Mouse (Mus musculus) 416B (cell line): ENCODE data around the gene Pdzk1.
A peak's percentile ranks its signal among the peaks of the same experiment; 100 is the strongest.

Experiments used
- DNase-seq: peaks from one replicate; pipeline ENCODE4 v3.0.0; 2011; ENCODE audit warnings: low read depth

The Pdzk1 gene

GRCm38 (mm10) chr3:96828984-96829383, at the start of gene Pdzk1, which contains the start of gene Cd160:
TSS of gene Pdzk1 (plus strand) at chr3:96829284.
TSS of gene Cd160 (minus strand) at chr3:96829351.
- DNase-seq = no peak

DNA sequence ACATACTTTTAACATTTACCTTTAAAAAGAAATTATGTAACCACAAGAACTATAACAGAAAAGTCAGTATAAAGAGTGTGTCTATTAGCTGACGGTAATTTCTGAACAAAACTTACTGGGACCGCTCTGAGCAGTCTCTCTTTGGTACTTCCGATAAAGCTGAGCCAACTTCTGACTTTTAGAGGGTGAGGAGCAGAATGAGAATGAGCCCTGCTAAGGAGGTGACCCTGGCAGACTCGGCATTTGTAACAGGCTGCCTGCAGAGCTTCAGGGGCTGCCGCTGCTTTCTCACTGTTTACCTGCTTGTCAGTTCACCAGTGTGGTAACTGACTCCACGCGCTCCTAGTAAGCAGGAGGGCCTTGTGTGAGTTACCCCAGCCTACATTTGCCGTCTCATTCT, 46.8 kb upstream of the Pdzk1 start:
- DNase-seq = no peak

GRCm38 (mm10) chr3:96787784-96788183, 41.3 kb upstream of the Pdzk1 start:
- peak; percentile 60 for DNase-seq

DNA sequence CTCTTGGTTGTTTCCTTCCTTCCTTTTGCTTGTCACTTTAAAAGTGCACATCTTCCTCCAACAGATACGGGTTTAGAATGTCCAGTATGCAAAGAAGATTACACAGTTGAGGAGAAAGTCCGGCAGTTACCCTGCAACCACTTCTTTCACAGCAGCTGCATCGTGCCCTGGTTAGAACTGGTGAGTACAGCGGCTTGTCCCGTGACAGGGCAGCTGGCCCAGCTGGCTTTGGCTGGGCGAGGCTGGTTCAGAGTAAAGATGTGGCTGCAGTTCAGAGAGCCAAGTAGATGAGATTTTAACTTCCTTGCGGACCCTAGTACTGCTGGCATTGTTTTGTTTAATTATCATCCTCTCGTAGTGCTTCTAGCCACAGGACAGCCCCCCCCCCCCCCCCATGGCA, 40.6 kb upstream of the Pdzk1 start:
- no peak for DNase-seq

DNA sequence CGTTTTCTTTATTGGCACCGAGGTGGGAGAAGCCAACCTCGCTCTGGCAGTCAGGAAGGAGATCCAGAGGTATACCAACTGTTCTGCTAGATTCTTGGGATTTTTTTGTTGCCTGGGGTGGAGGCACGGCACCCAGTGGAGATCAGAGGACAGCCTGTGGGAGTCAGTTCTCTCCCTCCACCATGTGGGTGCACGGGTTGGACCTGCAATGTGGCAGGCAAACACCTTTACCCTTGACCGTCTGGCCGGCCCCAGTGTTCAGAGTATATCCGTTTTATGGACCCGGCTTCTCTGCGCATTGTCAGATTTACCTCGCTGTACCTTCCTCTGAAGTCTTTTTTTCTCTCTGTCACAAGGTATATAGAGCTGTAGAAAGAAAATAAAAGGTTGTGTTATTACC, 28.8 kb upstream of the Pdzk1 start:
- no peak for DNase-seq

DNA sequence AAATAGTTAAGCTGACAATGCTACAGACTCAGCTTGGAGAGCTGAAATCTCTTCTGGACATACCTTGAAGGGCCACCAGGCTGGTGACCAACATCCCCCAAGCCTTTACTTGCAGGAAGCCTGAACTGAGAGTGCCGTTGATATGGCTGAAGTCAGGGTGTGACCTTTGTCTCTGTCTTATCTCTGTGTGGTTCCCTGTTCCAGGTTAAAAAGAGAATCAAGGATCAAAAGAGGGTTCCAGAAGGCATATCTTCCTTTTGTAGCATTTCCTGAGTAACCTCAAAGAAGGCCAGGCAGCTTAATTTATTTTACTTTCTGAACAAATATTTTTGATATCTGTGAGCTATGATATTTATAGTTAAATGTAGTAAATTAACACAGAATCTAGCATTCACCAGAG, 26.9 kb upstream of the Pdzk1 start:
- peak; percentile 47 for DNase-seq

GRCm38 (mm10) chr3:96808136-96808535, 20.9 kb upstream of the Pdzk1 start:
- no peak for DNase-seq

- DNase-seq = no peak
Measured at GRCm38 (mm10) chr3:96808651-96809050, 20.4 kb upstream of the Pdzk1 start.

GRCm38 (mm10) chr3:96811232-96811631, 17.9 kb upstream of the Pdzk1 start:
- no peak for DNase-seq

- DNase-seq = peak; percentile 84
Measured at GRCm38 (mm10) chr3:96812395-96813091, 16.5 kb upstream of the Pdzk1 start.

DNA sequence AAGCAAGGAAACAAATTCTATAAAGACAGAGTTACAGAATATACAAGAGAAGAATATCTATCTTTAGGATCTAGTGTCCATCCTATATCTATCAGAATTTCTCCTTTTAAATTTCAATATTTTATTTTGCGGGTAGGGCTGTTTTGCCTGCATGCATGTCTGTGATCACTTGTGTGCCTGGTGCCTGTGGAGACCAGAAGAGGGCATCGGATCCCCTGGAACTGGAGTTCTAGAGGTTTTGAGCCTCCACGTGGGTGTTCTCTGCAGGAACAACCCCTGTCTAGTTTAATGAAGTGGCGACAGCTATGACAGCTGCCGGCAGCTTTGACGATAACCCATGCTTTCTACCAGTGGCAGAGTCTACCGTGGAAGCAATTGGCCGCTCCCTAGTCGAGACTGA, 16.0 kb upstream of the Pdzk1 start:
- DNase-seq = peak; percentile 85

DNA sequence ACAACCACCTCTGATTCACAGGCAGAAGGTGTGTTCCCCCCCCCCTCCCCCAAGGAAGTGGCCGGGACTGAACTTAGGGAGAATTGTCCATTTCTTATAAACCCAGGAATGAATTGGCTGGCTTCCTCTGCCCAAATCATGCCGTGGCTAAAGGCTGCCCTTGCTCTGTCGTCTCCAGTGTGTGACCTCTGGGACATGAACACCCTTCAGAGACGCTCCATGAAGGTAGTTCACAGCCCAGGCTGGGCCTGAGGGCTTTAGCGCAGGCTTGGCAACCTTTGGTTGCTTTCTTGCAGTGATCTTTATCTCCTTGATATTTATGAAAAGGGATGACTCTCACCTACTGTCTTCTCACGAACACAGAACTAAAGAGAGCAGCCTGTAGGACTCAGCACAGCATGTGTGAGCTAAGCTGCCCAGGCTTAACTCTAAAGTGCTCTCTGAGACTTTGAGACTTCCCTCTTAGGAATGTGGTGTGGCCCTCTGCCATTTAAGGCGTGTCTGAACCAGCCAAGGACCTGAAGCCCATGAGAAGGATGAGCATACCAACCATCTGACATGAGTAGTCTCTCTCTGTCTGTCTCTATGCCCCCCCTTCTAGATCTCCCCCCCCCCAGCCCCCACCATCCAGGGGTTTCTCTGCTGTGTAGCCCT, 15.4 kb upstream of the Pdzk1 start:
- peak; percentile 56 for DNase-seq

DNA sequence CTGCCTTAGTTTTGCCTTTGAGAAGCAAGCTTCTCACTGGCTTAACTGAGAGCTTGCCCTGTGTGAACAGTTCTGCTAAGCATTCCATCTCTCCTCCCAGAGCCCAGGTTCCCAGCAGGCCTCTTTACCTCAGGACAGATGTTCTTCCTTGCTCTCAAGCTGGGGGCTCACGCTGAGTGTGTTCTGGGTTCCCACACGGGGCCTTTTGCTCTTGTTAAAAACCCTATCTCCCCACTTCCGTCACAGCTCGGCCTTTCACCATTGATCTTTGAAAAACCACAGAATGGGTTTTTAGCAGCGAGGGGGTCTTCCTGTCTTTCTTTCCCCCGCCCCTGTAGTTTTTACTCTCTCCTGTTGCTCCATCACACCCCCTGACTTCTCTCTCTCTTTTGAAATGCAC, 14.7 kb upstream of the Pdzk1 start:
- no peak for DNase-seq

DNA sequence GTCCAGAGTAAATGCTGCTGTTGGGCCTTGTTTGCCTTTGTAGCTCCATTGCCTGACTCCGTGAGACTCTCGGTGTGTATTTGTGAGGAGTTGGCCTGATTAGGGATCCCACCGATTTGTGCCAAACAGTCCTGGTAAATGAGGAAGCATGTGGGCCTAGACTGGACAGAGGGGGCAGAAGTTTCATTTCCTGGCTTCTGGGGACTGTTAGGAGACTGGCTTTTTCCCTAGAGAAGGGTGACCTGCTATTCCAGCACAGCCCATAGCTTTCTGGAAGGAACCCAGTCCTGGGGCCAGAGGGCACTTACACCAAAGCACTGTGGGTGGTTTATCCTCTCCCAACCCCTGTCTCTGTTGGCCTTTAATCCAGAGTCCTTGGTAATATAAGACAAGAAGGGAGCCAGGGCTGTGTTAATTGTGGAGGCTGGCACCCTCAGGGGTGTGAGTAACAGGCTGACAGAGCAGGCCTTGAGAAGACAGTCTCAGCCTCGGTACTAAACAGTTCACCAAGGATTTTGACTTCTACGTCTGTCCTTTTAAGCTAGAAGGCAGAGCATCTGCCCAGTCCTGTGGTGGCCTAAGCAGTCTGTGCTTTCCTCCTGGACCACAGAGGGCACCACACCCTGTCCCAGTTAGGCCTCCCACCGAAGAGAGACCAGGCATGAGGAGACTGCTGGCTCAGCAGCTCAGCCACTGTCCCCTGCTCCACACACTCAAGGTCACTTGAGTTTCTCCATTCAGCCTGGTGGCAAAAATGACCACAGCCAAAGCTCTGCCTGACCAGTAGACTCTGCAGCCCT, 8.8 kb upstream of the Pdzk1 start:
- DNase-seq = no peak

DNA sequence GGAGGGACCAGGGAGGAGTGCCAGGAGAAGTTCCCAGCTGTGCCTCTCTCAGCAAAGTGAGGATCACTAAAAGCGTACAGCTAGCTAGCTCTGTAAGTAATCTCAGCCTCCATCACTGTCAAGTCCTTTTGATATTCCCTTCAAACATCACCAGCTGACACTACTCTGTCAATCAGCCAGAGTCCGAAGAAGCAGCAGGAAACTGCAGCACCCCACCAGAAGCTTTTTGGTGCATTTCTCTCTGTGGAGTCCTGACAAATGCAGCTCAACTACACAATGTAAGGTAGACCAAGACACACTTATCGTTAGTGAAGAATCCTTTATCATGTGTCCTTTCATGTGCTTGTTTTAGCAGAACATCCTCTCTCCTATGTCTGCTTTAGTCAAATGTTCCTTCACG, 7.5 kb upstream of the Pdzk1 start:
- DNase-seq = no peak

- DNase-seq = no peak
Measured at GRCm38 (mm10) chr3:96823701-96824100, 5.4 kb upstream of the Pdzk1 start.

- no peak for DNase-seq
Measured at GRCm38 (mm10) chr3:96824614-96825013, 4.5 kb upstream of the Pdzk1 start.

DNA sequence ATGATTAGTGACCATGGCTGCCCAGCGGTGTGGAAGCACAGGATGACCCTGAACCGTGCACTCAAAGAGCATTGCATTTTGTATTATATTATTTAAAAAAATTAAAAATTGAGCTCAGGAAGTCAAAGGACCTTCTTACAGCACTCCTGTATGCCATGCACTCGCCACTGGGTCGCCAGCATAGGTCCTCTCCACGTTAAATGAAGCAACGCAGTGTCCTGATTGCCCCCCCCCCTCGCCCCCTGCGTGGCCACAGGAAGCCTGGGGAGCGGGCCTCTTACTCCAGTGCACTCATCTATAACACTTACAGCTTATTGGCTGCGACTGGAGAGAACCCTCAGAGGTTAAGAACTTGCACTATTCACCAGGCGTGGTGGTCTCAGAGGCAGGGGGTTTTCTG, 3.8 kb upstream of the Pdzk1 start:
- no peak for DNase-seq

DNA sequence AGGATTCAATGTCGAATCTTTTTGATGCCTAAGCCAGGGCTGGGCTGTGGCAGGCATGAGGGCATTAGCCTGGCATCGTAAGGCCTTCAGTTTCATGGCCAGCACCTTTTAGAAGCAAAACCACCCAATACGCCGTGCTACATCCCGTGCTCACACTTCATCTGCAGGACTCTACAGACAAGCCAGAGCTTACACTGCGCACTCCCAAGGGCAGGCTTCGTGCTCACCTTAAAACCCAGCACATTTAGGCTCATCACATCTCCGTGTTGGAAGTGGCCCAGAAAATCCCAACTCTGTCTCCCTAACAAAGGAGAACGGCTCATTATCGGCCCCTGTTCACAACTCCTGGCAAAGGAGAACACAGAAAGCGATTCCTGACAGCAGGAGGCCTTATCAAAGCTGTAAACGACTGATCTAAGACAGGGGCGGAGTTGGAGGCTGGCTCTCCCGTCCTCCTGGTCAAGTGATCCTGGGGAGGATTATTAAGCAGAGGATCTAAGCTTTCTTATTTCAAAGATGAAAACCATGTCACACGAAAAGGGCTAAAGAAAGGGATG, 698 bp upstream of the Pdzk1 start:
- no peak for DNase-seq

DNA sequence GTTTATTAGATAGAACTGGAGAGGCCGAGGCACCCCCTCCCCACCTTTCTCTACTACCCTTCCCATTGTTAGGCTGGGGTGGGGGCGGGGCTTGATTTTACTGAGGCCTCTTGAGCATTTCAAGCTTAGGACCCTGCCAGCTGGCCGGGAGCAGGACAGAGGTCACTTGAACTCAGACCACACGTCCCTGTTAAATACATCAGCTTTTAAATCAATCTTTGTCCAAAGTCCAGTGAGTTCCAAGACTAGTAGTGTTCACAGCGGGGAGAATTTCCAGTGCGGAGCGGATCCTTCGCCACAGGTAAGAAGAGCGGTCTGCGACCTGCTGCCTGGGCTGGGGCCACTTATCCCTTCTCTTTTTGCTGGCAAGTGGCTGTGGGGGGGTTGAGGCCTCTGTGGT, 772 bp downstream of the Pdzk1 start:
- no peak for DNase-seq

- no peak for DNase-seq
Measured at GRCm38 (mm10) chr3:96832930-96833329, 3.8 kb downstream of the Pdzk1 start.

- DNase-seq = no peak
Measured at GRCm38 (mm10) chr3:96834587-96835348, 5.7 kb downstream of the Pdzk1 start.
